Mouse (Mus musculus) megakaryocyte, embryonic 14.5 days (primary cell): ENCODE data around the gene Baz2a. TPM values are rescaled to one million over a fixed set of nuclear protein-coding genes. Genes with fewer than 3 reads are reported as not detected.

Source experiments
- H3K27me3 ChIP-seq: replicated peaks from 2 replicates; pipeline ENCODE3; 2012; ENCODE audit warnings: inconsistent platforms
- H3K36me3 ChIP-seq: replicated peaks from 2 replicates; pipeline ENCODE3; 2012; ENCODE audit warnings: low read length, inconsistent platforms, mixed read lengths
- H3K4me1 ChIP-seq: 2 replicates; pipeline ENCODE4 v1.6.1; 2012; ENCODE audit warnings: inconsistent platforms
- H3K4me3 ChIP-seq: replicated peaks from 2 replicates; pipeline ENCODE3; 2012; ENCODE audit warnings: moderate library complexity, mild to moderate bottlenecking, inconsistent platforms
- H3K9me3 ChIP-seq: 2 replicates; pipeline ENCODE4 v1.6.1; 2012; ENCODE audit warnings: inconsistent platforms
- FLI1 ChIP-seq: IDR thresholded peaks from 2 replicates; pipeline ENCODE4 v1.6.1; 2012; ENCODE audit warnings: low read length, inconsistent platforms, mixed read lengths
- GATA1 ChIP-seq: IDR thresholded peaks from 3 replicates; pipeline ENCODE4 v1.6.1; 2012; ENCODE audit warnings: mixed read lengths, low read length, inconsistent platforms, borderline replicate concordance
- polyA plus RNA-seq: library from polyadenylated mRNA; stranded (reverse); fragments of >175 nt; gene quantifications from 2 replicates; pipeline ENCODE4 v1.2.3, GENCODE M21; 2012; ENCODE audit warnings: low replicate concordance; ENCODE audit not compliant: insufficient read depth

Gene Baz2a
- polyA plus RNA-seq, 1 experiment, result 16.7 TPM

- no peaks in the 10 kb centered on the region for H3K36me3 ChIP-seq
- peak overlapping the region; percentile 92 for H3K4me3 ChIP-seq
- H3K27me3 ChIP-seq, result no peaks in the 10 kb centered on the region
- H3K4me1 ChIP-seq, result peaks cover 32% of the 10 kb centered on the region
- no peak for TF ChIP-seq GATA1
- no peak for TF ChIP-seq FLI1
- H3K9me3 ChIP-seq, result no peaks in the 10 kb centered on the region
Observed at GRCm38 (mm10) chr10:128175302-128175701, 83.9 kb downstream of the Baz2a start.

- H3K4me1 ChIP-seq, result peaks cover 32% of the 10 kb centered on the region
- H3K27me3 ChIP-seq, result no peaks in the 10 kb centered on the region
- no peaks in the 10 kb centered on the region for H3K36me3 ChIP-seq
- no peaks in the 10 kb centered on the region for H3K9me3 ChIP-seq
- TF ChIP-seq GATA1 (no peak), FLI1 (no peak)
- H3K4me3 ChIP-seq, result peak overlapping the region; percentile 92
Observed at GRCm38 (mm10) chr10:128175996-128176755, 84.8 kb downstream of the Baz2a start.

GRCm38 (mm10) chr10:128177316-128177715 is 85.9 kb downstream of the Baz2a start:
- no peaks in the 10 kb centered on the region for H3K27me3 ChIP-seq
- H3K4me3 ChIP-seq, result no peak overlapping the region
- no peaks in the 10 kb centered on the region for H3K9me3 ChIP-seq
- H3K4me1 ChIP-seq, result peaks cover 32% of the 10 kb centered on the region
- TF ChIP-seq FLI1 (no peak), GATA1 (no peak)
- H3K36me3 ChIP-seq, result no peaks in the 10 kb centered on the region

Other genes starting within 250 kb of the Baz2a start
- gene Rdh19, start 241.6 kb upstream of the Baz2a start, polyA plus RNA-seq, result not detected in 2 replicates
- gene Rdh16f2, start 225.1 kb upstream of the Baz2a start, polyA plus RNA-seq, result not detected in 2 replicates
- gene Rdh7, start 202.8 kb upstream of the Baz2a start, polyA plus RNA-seq, result not detected in 2 replicates
- gene Sdr9c7, start 193.1 kb upstream of the Baz2a start, polyA plus RNA-seq, result not detected in 2 replicates
- not detected in 2 replicates for gene Hsd17b6, start 84.0 kb upstream of the Baz2a start, polyA plus RNA-seq
- 2.6 TPM in 1 of 2 replicates, not detected in the other for gene Prim1, start 76.4 kb upstream of the Baz2a start, polyA plus RNA-seq
- 24.2 and 146 TPM in 2 replicates for gene Naca, start 56.0 kb upstream of the Baz2a start, polyA plus RNA-seq
- gene Ptges3, start 32.6 kb upstream of the Baz2a start, polyA plus RNA-seq, result 77.9 and 96.2 TPM in 2 replicates
- gene Atp5b, start 8.3 kb upstream of the Baz2a start, polyA plus RNA-seq, result 796 and 843 TPM in 2 replicates
- gene Rbms2, start 88.7 kb downstream of the Baz2a start, polyA plus RNA-seq, result 1.6 and 7.6 TPM in 2 replicates
- gene Gls2, start 102.9 kb downstream of the Baz2a start, polyA plus RNA-seq, result 1.8 TPM in 1 of 2 replicates, not detected in the other
- gene Spryd4, start 120.2 kb downstream of the Baz2a start, polyA plus RNA-seq, result 0.73 TPM in 1 of 2 replicates, not detected in the other
- not detected in 2 replicates for gene Mip, start 134.3 kb downstream of the Baz2a start, polyA plus RNA-seq
- gene Timeless, start 140.5 kb downstream of the Baz2a start, polyA plus RNA-seq, result 2.2 and 8.3 TPM in 2 replicates
- gene Apon, start 162.5 kb downstream of the Baz2a start, polyA plus RNA-seq, result not detected in 2 replicates
- not detected in 2 replicates for gene Apof, start 177.1 kb downstream of the Baz2a start, polyA plus RNA-seq
- gene Stat2, start 179.0 kb downstream of the Baz2a start, polyA plus RNA-seq, result 8.1 and 18.2 TPM in 2 replicates
- 0.49 TPM in 1 of 2 replicates, not detected in the other for gene Il23a, start 207.2 kb downstream of the Baz2a start, polyA plus RNA-seq
- gene Pan2, start 211.8 kb downstream of the Baz2a start, polyA plus RNA-seq, result 0.91 and 1.1 TPM in 2 replicates
- gene Cnpy2, start 230.9 kb downstream of the Baz2a start, polyA plus RNA-seq, result 29.0 and 98.4 TPM in 2 replicates
- 2.6 and 12.1 TPM in 2 replicates for gene Cs, start 246.2 kb downstream of the Baz2a start, polyA plus RNA-seq